Mouse (Mus musculus) lung, embryonic 15.5 days (tissue): ENCODE data around the gene Olfr295. TPM values are rescaled to one million over a fixed set of nuclear protein-coding genes. Genes with fewer than 3 reads are reported as not detected.

Experiments used
- ATAC-seq: fragments of 200-750 bp; cut with Nextera tagmentation; 2 replicates; pipeline ENCODE4 v1.8.0; 2017; ENCODE audit warnings: moderate number of reproducible peaks, borderline replicate concordance; ENCODE audit not compliant: low FRiP score, low TSS enrichment; ENCODE audit errors: extremely low read depth
- H3K27ac ChIP-seq: fragments of 300-500 bp; sonication (generic); 2 replicates; pipeline ENCODE4 v1.5.1; 2015; ENCODE audit warnings: moderate library complexity, mild to moderate bottlenecking, inconsistent platforms
- H3K27me3 ChIP-seq: fragments of 300-500 bp; sonication (generic); 2 replicates; pipeline ENCODE4 v1.6.1; 2015; ENCODE audit warnings: inconsistent platforms
- H3K36me3 ChIP-seq: fragments of 300-500 bp; sonication (generic); 2 replicates; pipeline ENCODE4 v1.6.1; 2015; ENCODE audit warnings: inconsistent platforms
- H3K4me1 ChIP-seq: fragments of 300-500 bp; sonication (generic); 2 replicates; pipeline ENCODE4 v1.6.1; 2015; ENCODE audit warnings: inconsistent platforms
- H3K4me2 ChIP-seq: fragments of 300-500 bp; sonication (generic); 2 replicates; pipeline ENCODE4 v1.6.1; 2015; ENCODE audit warnings: inconsistent platforms, mild to moderate bottlenecking, moderate library complexity
- H3K4me3 ChIP-seq: fragments of 300-500 bp; sonication (generic); 2 replicates; pipeline ENCODE4 v1.5.1; 2015; ENCODE audit warnings: mild to moderate bottlenecking, inconsistent platforms
- H3K9ac ChIP-seq: fragments of 300-500 bp; sonication (generic); 2 replicates; pipeline ENCODE4 v1.6.1; 2015; ENCODE audit warnings: inconsistent platforms
- H3K9me3 ChIP-seq: fragments of 300-500 bp; sonication (generic); 2 replicates; pipeline ENCODE4 v1.6.1; 2016; ENCODE audit warnings: inconsistent platforms
- whole genome bisulfite sequencing: fragments of 180-500 bp; shearing (Covaris S2); methylation state at CpG from one replicate; pipeline ENCODE4 v1.1.7; 2015; 5-methylcytosine and 5-hydroxymethylcytosine counted together
- polyA plus RNA-seq: library from polyadenylated mRNA; unstranded; fragments of >200 nt; fragmentation: Nextera tagmentation; extraction: Ambion mirVana; gene quantifications from 2 replicates; pipeline ENCODE4 v1.2.1, GENCODE M21; 2015

The Olfr295 gene
- not detected in 2 replicates for polyA plus RNA-seq

- Histone ChIP-seq H3K4me3 (no peak within 1 kb of the TSS), H3K4me2 (no peak within 1 kb of the TSS), H3K9me3 (no peaks in the 10 kb centered on the region), H3K27ac (no peak within 1 kb of the TSS), H3K9ac (no peak within 1 kb of the TSS), H3K4me1 (no peaks in the 10 kb centered on the region), H3K36me3 (no peaks in the 10 kb centered on the region), H3K27me3 (no peaks in the 10 kb centered on the region)
- no peak for ATAC-seq
- WGBS: 82% methylated on average over 2 of the region's 2 CpGs
Measured at GRCm38 (mm10) chr7:86583562-86583961, at the start of gene Olfr295. Gene Olfr295, plus strand, starts transcription at chr7:86583862.

- Histone ChIP-seq H3K9ac (no peak within 1 kb of the TSS), H3K27ac (no peak within 1 kb of the TSS), H3K27me3 (no peaks in the 10 kb centered on the region), H3K4me2 (no peak within 1 kb of the TSS), H3K4me1 (no peaks in the 10 kb centered on the region), H3K36me3 (no peaks in the 10 kb centered on the region), H3K4me3 (no peak within 1 kb of the TSS), H3K9me3 (no peaks in the 10 kb centered on the region)
- WGBS: 50% methylated on average over 2 of the region's 2 CpGs
- no peak for ATAC-seq
Measured at GRCm38 (mm10) chr7:86616543-86616942, 32.9 kb downstream of the Olfr295 start, which contains the start of gene Olfr294. Gene Olfr294, minus strand, starts transcription at chr7:86616643.

Other genes with a start within 250 kb of the Olfr295 start
- not detected in 2 replicates for gene Olfr307, start 246.3 kb upstream of the Olfr295 start, polyA plus RNA-seq
- not detected in 2 replicates for gene Olfr305, start 216.9 kb upstream of the Olfr295 start, polyA plus RNA-seq
- not detected in 2 replicates for gene Olfr304, start 197.2 kb upstream of the Olfr295 start, polyA plus RNA-seq
- gene Olfr303, start 186.1 kb upstream of the Olfr295 start, polyA plus RNA-seq: not detected in 2 replicates
- gene Olfr301, start 180.0 kb upstream of the Olfr295 start, polyA plus RNA-seq: not detected in 2 replicates
- not detected in 2 replicates for gene Olfr299, start 123.9 kb upstream of the Olfr295 start, polyA plus RNA-seq
- not detected in 2 replicates for gene Olfr298, start 91.4 kb upstream of the Olfr295 start, polyA plus RNA-seq
- not detected in 2 replicates for gene Olfr297, start 63.9 kb upstream of the Olfr295 start, polyA plus RNA-seq
- gene Olfr294, start 32.8 kb downstream of the Olfr295 start, polyA plus RNA-seq: not detected in 2 replicates
- gene Olfr293, start 65.2 kb downstream of the Olfr295 start, polyA plus RNA-seq: not detected in 2 replicates
- gene Olfr292, start 104.5 kb downstream of the Olfr295 start, polyA plus RNA-seq: not detected in 2 replicates
- gene Folh1, start 192.1 kb downstream of the Olfr295 start, polyA plus RNA-seq: 0.15 and 0.18 TPM in 2 replicates
- gene Vmn2r77, start 211.2 kb downstream of the Olfr295 start, polyA plus RNA-seq: not detected in 2 replicates